Mouse (Mus musculus) stomach, embryonic 14.5 days (tissue): Measurements from ENCODE around the gene Lmo2. TPM values are rescaled to one million over a fixed set of nuclear protein-coding genes. Genes with fewer than 3 reads are reported as not detected.

Source experiments
- ATAC-seq: fragments of 200-750 bp; cut with Nextera tagmentation; 2 replicates; pipeline ENCODE4 v1.8.0; 2017; ENCODE audit warnings: low read depth, moderate TSS enrichment; ENCODE audit not compliant: insufficient number of reproducible peaks, insufficient read depth, low FRiP score
- H3K27ac ChIP-seq: fragments of 300-500 bp; sonication (generic); 2 replicates; pipeline ENCODE4 v1.5.1; 2014; ENCODE audit warnings: mild to moderate bottlenecking, low read length, moderate library complexity, mixed read lengths
- H3K27me3 ChIP-seq: fragments of 300-500 bp; sonication (generic); 2 replicates; pipeline ENCODE4 v1.6.1; 2014; ENCODE audit warnings: low read length, control low read depth, mixed read lengths; ENCODE audit not compliant: control insufficient read depth, insufficient read depth
- H3K36me3 ChIP-seq: fragments of 300-500 bp; sonication (generic); 2 replicates; pipeline ENCODE4 v1.6.1; 2014; ENCODE audit warnings: mild to moderate bottlenecking, control low read depth, low read length, moderate library complexity, mixed read lengths; ENCODE audit not compliant: control insufficient read depth, insufficient read depth
- H3K4me1 ChIP-seq: fragments of 300-500 bp; sonication (generic); 2 replicates; pipeline ENCODE4 v1.6.1; 2014; ENCODE audit warnings: low read length, control low read depth, mixed read lengths; ENCODE audit not compliant: control insufficient read depth, insufficient read depth
- H3K4me2 ChIP-seq: fragments of 300-500 bp; sonication (generic); replicated peaks from 2 replicates; pipeline ENCODE4 v1.6.1; 2014; ENCODE audit warnings: low read depth, low read length, control low read depth
- H3K4me3 ChIP-seq: fragments of 300-500 bp; sonication (generic); 2 replicates; pipeline ENCODE4 v1.5.1; 2014; ENCODE audit warnings: low read depth, low read length, control low read depth
- H3K9ac ChIP-seq: fragments of 300-500 bp; sonication (generic); replicated peaks from 2 replicates; pipeline ENCODE4 v1.6.1; 2014; ENCODE audit warnings: low read depth, mild to moderate bottlenecking, control low read depth, low read length, moderate library complexity, mixed read lengths
- H3K9me3 ChIP-seq: fragments of 300-500 bp; sonication (generic); 2 replicates; pipeline ENCODE4 v1.6.1; 2016; ENCODE audit warnings: low read depth, low read length, control low read depth; ENCODE audit not compliant: control insufficient read depth
- WGBS: fragments of 180-500 bp; shearing (Covaris S2); extraction: QIAGEN DNeasy Blood & Tissue Kit; methylation state at CpG from one replicate; pipeline ENCODE4 v1.1.7; 2014; 5-methylcytosine and 5-hydroxymethylcytosine counted together
- polyA plus RNA-seq: library from polyadenylated mRNA; unstranded; fragments of >200 nt; fragmentation: Nextera tagmentation; extraction: Ambion mirVana; gene quantifications from 2 replicates; pipeline ENCODE4 v1.2.1, GENCODE M21; 2014

The Lmo2 gene
- polyA plus RNA-seq, 1 experiment from 2014 or later, result 14.8 TPM

DNA sequence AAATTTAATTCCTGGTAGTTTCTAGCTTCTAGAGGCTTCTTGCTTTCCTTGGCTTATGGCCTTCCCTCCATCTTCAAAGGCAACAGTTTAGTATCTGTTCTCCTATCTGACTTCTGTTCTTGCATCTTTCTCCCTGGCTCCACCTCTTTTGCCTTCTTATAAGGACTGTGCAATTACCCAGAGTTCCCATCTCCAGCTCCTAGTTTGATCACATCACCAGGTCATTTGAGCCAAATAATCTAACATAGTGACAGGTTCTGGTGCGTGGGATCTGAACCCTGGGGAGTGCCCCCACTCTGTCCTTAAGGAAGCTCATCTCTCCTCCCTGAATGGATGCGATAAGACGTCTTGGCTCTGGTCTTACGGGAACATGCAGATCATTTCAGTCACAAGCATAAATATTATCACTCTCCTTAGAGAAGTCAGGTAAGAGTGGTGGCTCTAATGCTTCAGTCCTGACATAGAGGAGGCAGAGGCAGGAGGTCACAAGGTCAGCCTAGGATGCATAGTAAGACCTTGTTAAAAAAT is 31.1 kb upstream of the Lmo2 start:
- Histone ChIP-seq H3K9ac (no peak overlapping the region), H3K36me3 (no peaks in the 10 kb centered on the region), H3K27me3 (no peaks in the 10 kb centered on the region), H3K4me2 (no peak overlapping the region), H3K4me3 (no peak overlapping the region), H3K9me3 (no peaks in the 10 kb centered on the region), H3K27ac (no peak overlapping the region), H3K4me1 (no peaks in the 10 kb centered on the region)
- 84% methylated on average over 4 of the region's 4 CpGs for WGBS
- no peak for ATAC-seq

DNA sequence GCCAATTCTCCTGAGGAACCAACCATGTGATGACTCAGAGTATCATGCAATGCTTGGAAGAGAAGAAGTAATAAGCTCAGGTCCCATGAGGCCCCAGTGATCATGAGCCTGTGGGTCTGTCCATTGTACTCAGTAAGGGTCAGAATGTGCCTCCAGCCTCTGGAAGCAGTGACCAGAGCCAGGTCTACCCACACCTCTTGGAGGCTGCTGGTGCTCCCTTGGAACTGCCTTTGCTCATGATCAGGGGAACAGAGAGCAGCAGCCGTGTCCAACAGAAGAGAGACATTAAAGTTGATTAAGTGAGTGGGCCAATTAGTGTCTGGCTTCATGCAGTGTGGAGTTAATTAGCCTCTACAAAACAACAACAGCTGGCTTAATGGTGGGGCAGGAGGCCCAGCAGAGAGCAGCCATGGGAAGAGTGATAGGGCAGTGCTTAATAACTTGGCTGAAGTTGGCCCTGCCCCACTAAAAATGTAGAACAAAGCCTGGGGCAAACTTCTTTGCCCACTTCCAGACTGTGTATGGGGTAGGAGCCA is 30.1 kb upstream of the Lmo2 start:
- Histone ChIP-seq H3K27ac (no peak overlapping the region), H3K4me2 (no peak overlapping the region), H3K9ac (no peak overlapping the region), H3K4me3 (no peak overlapping the region), H3K9me3 (no peaks in the 10 kb centered on the region), H3K27me3 (no peaks in the 10 kb centered on the region), H3K36me3 (no peaks in the 10 kb centered on the region), H3K4me1 (no peaks in the 10 kb centered on the region)
- ATAC-seq, result no peak
- WGBS, result 70% methylated on average over 1 of the region's 1 CpGs

DNA sequence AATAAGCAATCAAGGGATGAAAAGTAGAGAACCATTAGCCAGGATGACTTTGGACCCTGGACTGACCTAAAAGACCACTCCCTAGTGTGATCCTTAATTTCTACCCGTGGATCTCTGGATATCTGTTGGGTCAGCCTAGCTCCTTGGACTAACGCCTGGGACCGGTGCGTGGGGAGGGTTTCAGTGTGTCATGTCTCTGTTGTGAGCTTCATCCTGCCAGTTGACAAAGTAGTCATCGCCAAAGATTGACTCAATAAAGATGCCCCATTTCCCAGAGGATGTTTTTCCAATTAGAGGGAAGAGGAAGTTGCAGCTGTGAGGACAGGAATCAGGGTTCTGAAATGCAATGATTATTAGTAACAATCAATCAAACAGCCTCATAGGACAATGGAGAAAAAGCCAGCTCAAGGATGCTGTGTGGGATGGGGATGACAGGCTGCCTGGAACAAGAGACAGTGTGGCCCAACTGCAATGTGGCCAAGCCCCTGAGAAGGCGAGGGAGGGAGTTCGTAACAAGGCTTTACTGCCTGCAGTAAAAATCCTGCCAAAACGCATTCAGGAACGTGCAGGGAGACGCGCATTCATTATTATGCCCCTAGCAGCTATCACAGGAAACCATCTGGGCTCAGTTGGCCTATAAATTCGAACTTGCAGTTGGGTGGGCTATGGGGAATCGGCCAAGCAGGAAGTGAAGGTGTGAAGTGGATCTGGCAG is 27.3 kb upstream of the Lmo2 start:
- ATAC-seq, result no peak
- Histone ChIP-seq H3K4me3 (no peak overlapping the region), H3K9me3 (no peaks in the 10 kb centered on the region), H3K9ac (no peak overlapping the region), H3K27ac (no peak overlapping the region), H3K27me3 (no peaks in the 10 kb centered on the region), H3K4me1 (no peaks in the 10 kb centered on the region), H3K4me2 (no peak overlapping the region), H3K36me3 (no peaks in the 10 kb centered on the region)
- WGBS, result 62% methylated on average over 13 of the region's 13 CpGs

DNA sequence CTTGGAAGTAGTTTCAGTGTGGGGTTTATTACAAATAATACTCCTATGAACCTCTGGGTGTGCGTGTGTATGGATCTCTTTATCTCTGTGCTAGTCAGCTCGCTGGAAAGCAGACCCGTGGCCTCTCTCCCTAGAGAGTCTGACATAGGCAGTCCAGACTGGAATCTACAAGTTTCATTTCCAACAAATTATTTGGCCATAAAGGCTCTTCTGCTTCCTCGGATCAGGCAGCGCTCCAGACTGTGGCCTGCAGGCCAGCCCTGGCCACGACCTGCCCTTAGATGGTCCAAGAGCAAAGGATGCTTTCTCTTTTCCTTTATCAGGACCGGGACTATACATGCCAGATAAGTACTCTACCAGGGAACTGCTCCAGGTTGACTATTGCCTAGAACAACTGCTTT is 26.3 kb upstream of the Lmo2 start:
- Histone ChIP-seq H3K9ac (no peak overlapping the region), H3K4me1 (no peaks in the 10 kb centered on the region), H3K36me3 (no peaks in the 10 kb centered on the region), H3K27me3 (no peaks in the 10 kb centered on the region), H3K4me3 (no peak overlapping the region), H3K4me2 (no peak overlapping the region), H3K27ac (no peak overlapping the region), H3K9me3 (no peaks in the 10 kb centered on the region)
- 75% methylated on average over 7 of the region's 7 CpGs for WGBS
- no peak for ATAC-seq

GRCm38 (mm10) chr2:103932025-103932424 is 25.8 kb upstream of the Lmo2 start:
- WGBS, result 48% methylated on average over 2 of the region's 2 CpGs
- Histone ChIP-seq H3K27me3 (no peaks in the 10 kb centered on the region), H3K9me3 (no peaks in the 10 kb centered on the region), H3K4me2 (no peak overlapping the region), H3K4me3 (no peak overlapping the region), H3K27ac (no peak overlapping the region), H3K4me1 (no peaks in the 10 kb centered on the region), H3K36me3 (no peaks in the 10 kb centered on the region), H3K9ac (no peak overlapping the region)
- ATAC-seq, result no peak

- Histone ChIP-seq H3K4me3 (no peak overlapping the region), H3K36me3 (no peaks in the 10 kb centered on the region), H3K4me2 (no peak overlapping the region), H3K4me1 (no peaks in the 10 kb centered on the region), H3K27me3 (no peaks in the 10 kb centered on the region), H3K27ac (no peak overlapping the region), H3K9ac (no peak overlapping the region), H3K9me3 (no peaks in the 10 kb centered on the region)
- 72% methylated on average over 9 of the region's 9 CpGs for whole genome bisulfite sequencing
- no peak for ATAC-seq
Observed at GRCm38 (mm10) chr2:103932480-103932879, 25.3 kb upstream of the Lmo2 start.

DNA sequence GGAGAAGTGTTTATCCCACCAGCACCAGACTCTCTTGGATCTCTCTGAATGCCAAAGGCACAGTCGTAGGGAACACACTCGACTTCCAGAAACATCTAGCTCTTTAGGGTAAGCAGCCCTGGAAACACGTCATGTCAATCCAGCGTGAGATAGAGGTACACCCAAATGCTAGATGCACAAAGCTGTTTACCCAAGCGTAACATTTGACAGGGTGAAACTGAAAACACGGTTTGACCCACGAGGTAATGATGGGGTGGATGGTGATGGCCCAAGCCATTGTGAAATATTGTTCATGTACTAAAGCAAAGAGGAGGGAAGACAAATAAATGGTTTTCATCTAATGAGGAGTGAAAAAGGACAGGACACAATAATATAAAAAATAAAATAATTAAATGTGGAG is 23.5 kb upstream of the Lmo2 start:
- WGBS, result 64% methylated on average over 7 of the region's 7 CpGs

DNA sequence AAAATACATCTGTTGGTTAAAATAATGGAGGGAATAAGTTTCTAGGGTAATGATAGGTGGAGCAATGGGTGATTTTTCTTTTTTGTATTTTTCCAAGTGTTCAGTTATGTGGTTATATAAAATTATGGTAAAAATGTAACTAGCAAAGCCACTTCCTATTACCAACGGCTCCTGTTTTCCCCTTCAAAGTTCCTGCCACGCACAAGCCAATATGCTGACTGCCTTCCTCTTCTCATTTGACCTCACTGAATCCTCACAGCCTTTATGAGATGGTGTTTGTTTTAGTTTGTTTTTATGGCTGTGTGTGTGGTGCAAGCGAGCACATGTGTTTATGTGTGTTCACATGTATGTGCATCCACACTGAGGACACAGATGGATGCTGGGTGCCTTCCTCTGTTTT is 23.1 kb upstream of the Lmo2 start:
- Histone ChIP-seq H3K27ac (no peak overlapping the region), H3K4me2 (no peak overlapping the region), H3K27me3 (no peaks in the 10 kb centered on the region), H3K4me1 (no peaks in the 10 kb centered on the region), H3K4me3 (no peak overlapping the region), H3K9ac (no peak overlapping the region), H3K9me3 (no peaks in the 10 kb centered on the region), H3K36me3 (no peaks in the 10 kb centered on the region)
- no peak for ATAC-seq
- WGBS, result 76% methylated on average over 3 of the region's 3 CpGs

More for the DNA sequence above, 23.5 kb upstream of the Lmo2 start:
- no peaks in the 10 kb centered on the region for H3K4me1 ChIP-seq
- H3K4me2 ChIP-seq, result no peak overlapping the region
- H3K9me3 ChIP-seq, result no peaks in the 10 kb centered on the region
- H3K9ac ChIP-seq, result no peak overlapping the region
- ATAC-seq, result no peak
- no peaks in the 10 kb centered on the region for H3K36me3 ChIP-seq
- no peaks in the 10 kb centered on the region for H3K27me3 ChIP-seq
- H3K27ac ChIP-seq, result no peak overlapping the region
- no peak overlapping the region for H3K4me3 ChIP-seq
